Mouse (Mus musculus): ENCODE results near the gene Fam107b. TPM values are rescaled to one million over a fixed set of nuclear protein-coding genes. Genes with fewer than 3 reads are reported as not detected.

Fam107b gene
- polyA plus RNA-seq, 1 experiment from 2014 or later, result 61.7 TPM

GRCm38 (mm10) chr2:3769260-3769659 lies 199.0 kb downstream of the Fam107b start:
- Histone ChIP-seq H3K36me3 (ENCODE audit: control insufficient read depth, insufficient read depth) (no peaks in the 10 kb centered on the region; the same call in 1 of the 2 replicates), H3K4me1 (replicated peaks; ENCODE audit: control insufficient read depth, insufficient read depth, low read length) (peaks cover 17% of the 10 kb centered on the region), H3K9ac (replicated peaks; ENCODE audit: low read depth, low read length) (no peak overlapping the region), H3K9me3 (ENCODE audit: control insufficient read depth, low read length) (no peaks in the 10 kb centered on the region), H3K4me3 (replicated peaks; ENCODE audit: low read length) (no peak overlapping the region), H3K27me3 (replicated peaks; ENCODE audit: control insufficient read depth, insufficient read depth, low read length) (no peaks in the 10 kb centered on the region), H3K4me2 (ENCODE audit: low read length) (no peak overlapping the region), H3K27ac (ENCODE audit: low read length) (no peak overlapping the region)
- ATAC-seq, result peak; percentile 54; the same call in 1 of the 2 replicates
- WGBS, result 33% methylated on average over 6 of the region's 6 CpGs

- Histone ChIP-seq H3K27ac (ENCODE audit: low read length) (no peak overlapping the region), H3K9ac (replicated peaks; ENCODE audit: low read depth, low read length) (no peak overlapping the region), H3K4me1 (replicated peaks; ENCODE audit: control insufficient read depth, insufficient read depth, low read length) (peaks cover 12% of the 10 kb centered on the region), H3K4me2 (ENCODE audit: low read length) (no peak overlapping the region), H3K4me3 (replicated peaks; ENCODE audit: low read length) (no peak overlapping the region), H3K9me3 (ENCODE audit: control insufficient read depth, low read length) (no peaks in the 10 kb centered on the region), H3K36me3 (ENCODE audit: control insufficient read depth, insufficient read depth) (no peaks in the 10 kb centered on the region; the same call in 1 of the 2 replicates), H3K27me3 (replicated peaks; ENCODE audit: control insufficient read depth, insufficient read depth, low read length) (no peaks in the 10 kb centered on the region)
- no peak for ATAC-seq
- WGBS, result 83% methylated on average over 9 of the region's 9 CpGs
Measured at GRCm38 (mm10) chr2:3769786-3770318, 199.6 kb downstream of the Fam107b start.

GRCm38 (mm10) chr2:3770383-3770782 lies 200.1 kb downstream of the Fam107b start:
- H3K4me1 ChIP-seq (replicated peaks; ENCODE audit: control insufficient read depth, insufficient read depth, low read length), result peaks cover 12% of the 10 kb centered on the region
- H3K9ac ChIP-seq (replicated peaks; ENCODE audit: low read depth, low read length), result no peak overlapping the region

GRCm38 (mm10) chr2:3771483-3771882 lies 201.2 kb downstream of the Fam107b start:
- no peak for ATAC-seq
- Histone ChIP-seq H3K27ac (ENCODE audit: low read length) (no peak overlapping the region), H3K9ac (replicated peaks; ENCODE audit: low read depth, low read length) (no peak overlapping the region), H3K4me2 (ENCODE audit: low read length) (no peak overlapping the region), H3K36me3 (ENCODE audit: control insufficient read depth, insufficient read depth) (no peaks in the 10 kb centered on the region; the same call in 1 of the 2 replicates), H3K9me3 (ENCODE audit: control insufficient read depth, low read length) (no peaks in the 10 kb centered on the region), H3K27me3 (replicated peaks; ENCODE audit: control insufficient read depth, insufficient read depth, low read length) (no peaks in the 10 kb centered on the region), H3K4me1 (replicated peaks; ENCODE audit: control insufficient read depth, insufficient read depth, low read length) (0 out of 2 replicates have a peak, but pooled peaks cover 2% of the 10 kb centered on the region), H3K4me3 (replicated peaks; ENCODE audit: low read length) (no peak overlapping the region)
- 89% methylated on average over 6 of the region's 6 CpGs for WGBS

More at GRCm38 (mm10) chr2:3770383-3770782, 200.1 kb downstream of the Fam107b start:
- no peaks in the 10 kb centered on the region for H3K9me3 ChIP-seq (ENCODE audit: control insufficient read depth, low read length)
- ATAC-seq, result no peak
- no peaks in the 10 kb centered on the region for H3K27me3 ChIP-seq (replicated peaks; ENCODE audit: control insufficient read depth, insufficient read depth, low read length)
- no peak overlapping the region for H3K4me3 ChIP-seq (replicated peaks; ENCODE audit: low read length)
- no peaks in the 10 kb centered on the region; the same call in 1 of the 2 replicates for H3K36me3 ChIP-seq (ENCODE audit: control insufficient read depth, insufficient read depth)
- no peak overlapping the region for H3K4me2 ChIP-seq (ENCODE audit: low read length)
- no peak overlapping the region for H3K27ac ChIP-seq (ENCODE audit: low read length)
- 94% methylated on average over 2 of the region's 2 CpGs for WGBS

GRCm38 (mm10) chr2:3773089-3773488 lies 202.8 kb downstream of the Fam107b start:
- no peak overlapping the region for H3K4me3 ChIP-seq (replicated peaks; ENCODE audit: low read length)
- 46% methylated on average over 4 of the region's 4 CpGs for WGBS
- H3K9me3 ChIP-seq (ENCODE audit: control insufficient read depth, low read length), result no peaks in the 10 kb centered on the region
- H3K4me2 ChIP-seq (ENCODE audit: low read length), result no peak overlapping the region
- H3K9ac ChIP-seq (replicated peaks; ENCODE audit: low read depth, low read length), result no peak overlapping the region
- no peaks in the 10 kb centered on the region; the same call in 1 of the 2 replicates for H3K36me3 ChIP-seq (ENCODE audit: control insufficient read depth, insufficient read depth)
- no peaks in the 10 kb centered on the region for H3K27me3 ChIP-seq (replicated peaks; ENCODE audit: control insufficient read depth, insufficient read depth, low read length)
- H3K4me1 ChIP-seq (replicated peaks; ENCODE audit: control insufficient read depth, insufficient read depth, low read length), result 0 out of 2 replicates have a peak, but pooled peaks cover 2% of the 10 kb centered on the region
- ATAC-seq, result no peak
- no peak overlapping the region for H3K27ac ChIP-seq (ENCODE audit: low read length)

- Histone ChIP-seq H3K9me3 (ENCODE audit: control insufficient read depth, low read length) (no peaks in the 10 kb centered on the region), H3K27ac (ENCODE audit: low read length) (no peak overlapping the region), H3K9ac (replicated peaks; ENCODE audit: low read depth, low read length) (no peak overlapping the region), H3K4me2 (ENCODE audit: low read length) (no peak overlapping the region), H3K4me1 (replicated peaks; ENCODE audit: control insufficient read depth, insufficient read depth, low read length) (0 out of 2 replicates have a peak, but pooled peaks cover 2% of the 10 kb centered on the region), H3K4me3 (replicated peaks; ENCODE audit: low read length) (no peak overlapping the region), H3K36me3 (ENCODE audit: control insufficient read depth, insufficient read depth) (peaks cover 10% of the 10 kb centered on the region), H3K27me3 (replicated peaks; ENCODE audit: control insufficient read depth, insufficient read depth, low read length) (no peaks in the 10 kb centered on the region)
- no peak for ATAC-seq
- 94% methylated on average over 3 of the region's 3 CpGs for WGBS
Measured at GRCm38 (mm10) chr2:3775569-3775968, 205.3 kb downstream of the Fam107b start.

GRCm38 (mm10) chr2:3776045-3776444 lies 205.8 kb downstream of the Fam107b start:
- Histone ChIP-seq H3K4me3 (replicated peaks; ENCODE audit: low read length) (no peak overlapping the region), H3K4me1 (replicated peaks; ENCODE audit: control insufficient read depth, insufficient read depth, low read length) (0 out of 2 replicates have a peak, but pooled peaks cover 2% of the 10 kb centered on the region), H3K9ac (replicated peaks; ENCODE audit: low read depth, low read length) (no peak overlapping the region), H3K4me2 (ENCODE audit: low read length) (no peak overlapping the region), H3K27me3 (replicated peaks; ENCODE audit: control insufficient read depth, insufficient read depth, low read length) (no peaks in the 10 kb centered on the region), H3K27ac (ENCODE audit: low read length) (no peak overlapping the region), H3K9me3 (ENCODE audit: control insufficient read depth, low read length) (no peaks in the 10 kb centered on the region), H3K36me3 (ENCODE audit: control insufficient read depth, insufficient read depth) (peaks cover 10% of the 10 kb centered on the region)
- no peak for ATAC-seq

GRCm38 (mm10) chr2:3777696-3778095 lies 207.4 kb downstream of the Fam107b start:
- peaks cover 10% of the 10 kb centered on the region for H3K36me3 ChIP-seq (ENCODE audit: control insufficient read depth, insufficient read depth)
- 0 out of 2 replicates have a peak, but pooled peaks cover 2% of the 10 kb centered on the region for H3K4me1 ChIP-seq (replicated peaks; ENCODE audit: control insufficient read depth, insufficient read depth, low read length)
- no peak for ATAC-seq
- H3K27ac ChIP-seq (ENCODE audit: low read length), result no peak overlapping the region
- 91% methylated on average over 6 of the region's 6 CpGs for WGBS
- H3K4me3 ChIP-seq (replicated peaks; ENCODE audit: low read length), result no peak overlapping the region
- no peaks in the 10 kb centered on the region for H3K9me3 ChIP-seq (ENCODE audit: control insufficient read depth, low read length)
- H3K27me3 ChIP-seq (replicated peaks; ENCODE audit: control insufficient read depth, insufficient read depth, low read length), result no peaks in the 10 kb centered on the region
- H3K9ac ChIP-seq (replicated peaks; ENCODE audit: low read depth, low read length), result no peak overlapping the region
- H3K4me2 ChIP-seq (ENCODE audit: low read length), result no peak overlapping the region

GRCm38 (mm10) chr2:3785546-3785945 lies 215.3 kb downstream of the Fam107b start:
- no peak for ATAC-seq
- H3K4me1 ChIP-seq (replicated peaks; ENCODE audit: control insufficient read depth, insufficient read depth, low read length), result no peaks in the 10 kb centered on the region
- H3K9ac ChIP-seq (replicated peaks; ENCODE audit: low read depth, low read length), result no peak overlapping the region
- no peaks in the 10 kb centered on the region for H3K27me3 ChIP-seq (replicated peaks; ENCODE audit: control insufficient read depth, insufficient read depth, low read length)
- no peak overlapping the region for H3K27ac ChIP-seq (ENCODE audit: low read length)
- WGBS, result 90% methylated on average over 8 of the region's 8 CpGs
- no peaks in the 10 kb centered on the region for H3K9me3 ChIP-seq (ENCODE audit: control insufficient read depth, low read length)
- H3K4me3 ChIP-seq (replicated peaks; ENCODE audit: low read length), result no peak overlapping the region
- no peaks in the 10 kb centered on the region; the same call in 1 of the 2 replicates for H3K36me3 ChIP-seq (ENCODE audit: control insufficient read depth, insufficient read depth)
- no peak overlapping the region for H3K4me2 ChIP-seq (ENCODE audit: low read length)

Measured in forebrain, embryonic 16.5 days (tissue).